Mouse (Mus musculus) layer of hippocampus, adult 9-11 months (tissue): ENCODE results near the gene Lancl2.

Source experiments
- DNase-seq: peaks from one replicate; pipeline ENCODE4 v3.0.0; 2022

Gene Lancl2

DNA sequence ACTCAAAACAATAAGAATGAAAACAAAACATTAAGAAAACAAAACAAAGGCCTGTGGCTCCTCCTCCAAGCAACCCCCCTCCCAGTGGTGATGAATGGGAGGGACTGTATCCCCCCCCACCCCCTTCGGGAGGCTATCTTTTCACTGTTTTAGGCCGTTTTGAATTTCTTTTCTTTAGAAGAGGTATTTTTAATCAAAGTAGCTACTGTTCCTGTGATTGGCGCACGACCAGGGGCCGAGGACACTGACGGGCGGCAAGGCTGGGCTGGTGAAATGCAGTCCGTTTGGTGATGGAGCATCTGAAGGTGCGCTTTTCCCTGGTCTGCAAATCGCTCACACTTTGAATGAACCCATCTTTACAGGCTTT, at the start of gene Lancl2:
TSS of gene Lancl2 (plus strand) at position 165 of the 367 bp plus-strand sequence.
- DNase-seq: peak; percentile 24

DNA sequence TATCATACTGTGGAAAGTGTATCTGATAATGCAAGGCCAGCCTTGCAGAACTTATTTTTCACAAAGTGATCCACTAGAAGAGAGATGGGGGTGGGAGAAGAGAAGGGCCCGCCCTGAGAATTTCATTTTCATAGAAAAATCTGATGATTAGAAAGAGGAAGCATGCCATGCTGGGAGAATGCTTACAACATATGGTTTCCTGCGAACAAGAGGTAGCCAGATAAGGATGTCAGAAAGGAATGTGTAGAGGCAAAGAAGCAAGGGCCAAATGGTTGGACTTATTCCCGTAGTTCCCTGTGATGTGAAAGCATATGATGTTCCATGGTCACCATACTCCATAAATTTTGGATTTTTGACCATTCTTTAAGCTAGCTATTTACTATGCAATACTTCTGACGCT, 41.0 kb upstream of the Lancl2 start:
- DNase-seq: no peak

DNA sequence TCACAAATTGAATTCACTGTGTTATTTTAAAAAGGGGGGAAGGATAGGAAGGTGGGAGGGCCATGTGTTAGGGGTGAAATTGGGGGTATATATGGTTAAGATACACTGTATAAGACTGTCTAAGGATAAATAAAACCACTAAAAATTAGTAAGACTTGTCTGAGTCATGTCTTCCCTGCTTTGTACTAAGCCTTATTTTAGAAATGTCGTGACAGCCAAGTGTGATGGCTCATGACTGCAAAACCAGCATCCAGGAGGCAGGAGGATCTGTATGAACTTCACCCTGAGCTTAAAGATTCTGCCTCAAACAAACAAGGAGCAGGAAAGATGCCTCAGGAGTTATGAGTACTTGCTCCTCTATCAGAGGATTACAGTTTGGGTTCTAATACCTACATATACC, 18.2 kb upstream of the Lancl2 start:
- no peak for DNase-seq

DNA sequence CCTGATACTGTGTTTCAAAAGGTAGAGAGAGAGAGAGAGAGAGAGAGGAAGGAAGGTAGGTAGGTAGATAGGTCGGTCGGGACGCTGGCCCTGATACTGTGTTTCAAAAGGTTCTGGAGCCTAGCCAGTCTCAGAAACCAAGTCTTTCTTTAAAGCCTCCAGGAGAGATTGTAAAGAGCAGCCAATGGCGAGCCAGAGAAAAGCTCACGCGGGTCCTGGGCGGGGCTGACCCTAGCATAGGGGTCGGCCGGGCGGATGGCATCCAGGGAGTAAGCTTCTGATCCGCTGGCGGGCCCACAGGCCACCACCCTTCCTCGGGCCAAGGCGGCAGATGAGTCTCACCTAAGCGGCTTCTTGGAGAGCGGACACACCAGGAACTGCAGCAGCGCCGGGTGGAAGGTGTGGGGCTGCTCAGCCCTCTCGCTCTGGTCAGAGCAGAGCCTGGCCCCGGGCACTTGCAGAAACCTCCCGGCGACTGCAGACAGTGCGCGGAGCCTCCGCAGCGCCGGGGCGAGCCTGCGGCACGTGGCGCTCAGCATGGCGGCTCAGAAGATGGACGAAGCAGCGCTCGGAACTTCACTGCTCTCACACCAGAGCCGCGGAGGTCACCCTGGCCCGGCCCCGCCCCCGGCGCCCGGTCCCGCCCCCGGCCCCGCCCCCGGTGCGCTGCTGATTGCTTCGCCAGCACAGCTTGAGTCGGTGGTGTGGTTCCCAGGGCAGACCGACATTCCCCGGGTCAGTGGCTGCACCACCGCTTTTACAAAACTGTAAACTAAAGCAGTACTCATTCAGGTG, 10.7 kb upstream of the Lancl2 start, which contains the start of gene Pyurf:
TSS of gene Pyurf (minus strand) at position 612 of the 795 bp plus-strand sequence.
- DNase-seq: peak; percentile 83

DNA sequence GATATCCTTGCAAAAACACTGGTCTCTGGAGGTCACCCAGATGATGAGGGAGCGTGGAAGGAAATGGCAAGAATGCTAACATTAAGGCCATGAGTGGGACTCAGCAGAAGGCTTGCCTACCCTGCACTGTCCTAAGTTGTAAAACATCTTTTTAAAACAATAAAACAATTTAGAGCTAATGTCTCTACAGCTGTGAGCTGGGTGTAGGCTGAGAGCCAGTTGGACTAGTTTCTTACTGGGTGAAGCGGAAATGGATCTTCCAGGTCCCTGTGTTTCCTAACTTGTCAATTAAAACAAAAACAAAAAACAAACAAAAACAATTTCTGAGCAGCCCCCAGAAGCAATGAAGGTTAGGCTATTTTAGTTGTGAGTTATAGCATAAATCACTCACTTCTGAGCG, 9.2 kb upstream of the Lancl2 start:
- no peak for DNase-seq

DNA sequence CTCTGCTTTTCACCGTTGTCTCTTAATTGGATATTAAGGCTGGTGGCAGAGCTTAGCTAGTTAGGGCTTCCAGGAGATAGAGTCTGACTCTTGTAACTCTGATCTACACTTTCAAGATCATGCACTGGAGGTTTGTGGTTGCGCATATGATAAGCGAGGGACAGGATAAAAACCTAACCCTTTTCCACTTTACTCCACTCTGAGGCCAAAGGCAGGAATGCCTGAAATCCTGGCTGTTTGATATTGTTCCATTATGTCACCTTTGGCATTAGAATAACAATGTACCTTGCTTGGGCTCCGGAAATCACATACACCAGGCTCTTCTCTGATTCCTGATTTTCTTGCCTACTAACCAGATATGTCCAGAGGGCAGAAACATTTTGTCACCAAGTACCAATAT, 654 bp upstream of the Lancl2 start:
- DNase-seq: no peak

DNA sequence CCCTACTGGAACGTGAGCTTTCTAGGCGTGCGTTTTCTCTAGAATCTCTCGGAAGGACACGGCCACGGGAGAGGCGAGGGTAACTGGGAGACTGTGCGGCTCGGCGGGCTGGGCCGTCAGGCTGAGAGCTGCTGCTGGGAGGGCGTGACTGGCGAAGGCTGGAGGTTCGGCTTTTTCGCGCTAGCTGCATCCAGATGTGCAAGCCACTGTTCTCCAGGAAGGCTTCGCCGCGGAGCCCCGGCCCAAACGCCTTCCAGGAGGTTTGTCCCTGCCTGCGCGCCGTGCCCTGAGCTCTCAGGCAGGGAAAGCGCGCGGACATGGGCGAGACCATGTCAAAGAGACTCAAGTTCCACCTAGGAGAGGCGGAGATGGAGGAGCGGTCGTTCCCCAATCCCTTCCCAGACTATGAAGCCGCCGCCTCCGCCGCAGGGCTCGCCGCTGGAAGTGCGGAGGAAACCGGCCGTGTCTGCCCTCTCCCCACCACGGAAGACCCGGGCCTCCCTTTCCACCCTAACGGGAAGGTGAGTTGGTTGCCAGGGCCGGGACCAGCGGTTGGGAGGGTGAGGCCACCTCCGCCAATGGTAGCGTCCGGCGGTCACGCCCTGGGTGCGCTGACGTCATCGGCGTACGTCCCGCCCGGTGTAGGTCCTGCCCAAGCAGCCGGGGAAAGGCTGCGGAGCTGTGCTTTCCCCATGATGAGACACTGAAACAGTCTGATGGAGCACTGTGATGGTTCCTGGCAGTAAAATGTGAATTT, 581 bp downstream of the Lancl2 start:
- DNase-seq: peak; percentile 94

DNA sequence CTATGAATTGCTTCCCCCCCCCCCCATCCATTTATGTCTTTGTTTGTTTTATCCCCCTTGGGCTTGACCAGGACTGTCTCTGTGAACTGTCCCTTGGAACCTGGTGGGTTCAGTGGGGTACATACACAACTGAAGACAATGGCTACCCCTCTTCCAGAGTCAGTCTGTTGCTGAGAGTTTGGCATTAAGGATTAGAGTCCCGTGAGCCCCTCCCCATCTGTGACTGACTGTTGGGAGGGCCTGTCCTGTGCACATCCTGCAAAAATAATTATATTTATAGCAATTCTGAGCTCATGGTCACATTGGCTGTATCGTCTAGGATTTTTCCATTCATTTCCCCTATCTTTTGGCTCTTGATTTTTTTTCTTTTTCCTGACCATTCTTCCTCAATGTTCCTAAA, 1.4 kb downstream of the Lancl2 start:
- peak; percentile 27 for DNase-seq

DNA sequence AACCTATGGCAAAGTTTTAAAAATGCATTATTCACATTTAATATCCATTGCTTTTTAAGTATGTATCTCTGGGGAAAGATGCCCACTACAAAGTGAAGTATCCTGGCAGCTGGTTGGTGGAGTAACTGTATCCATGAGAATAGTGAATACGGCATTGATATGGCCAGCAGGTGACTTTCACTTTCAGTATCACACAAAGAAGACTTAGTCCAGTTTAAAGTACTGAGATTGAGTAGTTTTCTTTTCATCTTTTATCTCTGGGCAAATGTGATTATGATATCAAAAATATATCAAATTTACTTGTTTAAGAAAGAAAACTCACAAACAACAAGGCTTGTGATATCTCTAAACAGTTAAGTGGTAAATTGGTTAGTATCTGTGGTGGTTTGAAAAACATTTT, 4.4 kb downstream of the Lancl2 start:
- DNase-seq: no peak

DNA sequence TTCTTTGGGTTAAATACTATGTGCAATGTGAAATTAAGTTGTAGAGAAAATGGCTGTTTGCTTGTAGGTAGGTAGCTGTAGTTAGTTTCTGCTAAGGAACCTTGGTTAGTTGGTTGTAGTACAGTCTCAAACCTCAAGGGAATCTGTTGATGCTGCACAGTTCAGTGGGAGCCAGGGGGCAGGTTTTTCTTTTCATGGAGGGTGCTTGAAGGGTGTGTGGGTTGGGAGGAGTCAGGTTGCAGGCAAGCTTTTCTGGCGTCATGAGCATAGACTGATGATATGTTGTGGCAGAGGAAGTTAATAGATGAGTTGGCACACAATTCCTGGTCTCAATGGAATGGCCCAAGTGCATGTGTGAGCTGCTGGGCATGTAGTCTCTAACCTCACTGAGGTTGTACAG, 9.4 kb downstream of the Lancl2 start:
- DNase-seq: no peak

DNA sequence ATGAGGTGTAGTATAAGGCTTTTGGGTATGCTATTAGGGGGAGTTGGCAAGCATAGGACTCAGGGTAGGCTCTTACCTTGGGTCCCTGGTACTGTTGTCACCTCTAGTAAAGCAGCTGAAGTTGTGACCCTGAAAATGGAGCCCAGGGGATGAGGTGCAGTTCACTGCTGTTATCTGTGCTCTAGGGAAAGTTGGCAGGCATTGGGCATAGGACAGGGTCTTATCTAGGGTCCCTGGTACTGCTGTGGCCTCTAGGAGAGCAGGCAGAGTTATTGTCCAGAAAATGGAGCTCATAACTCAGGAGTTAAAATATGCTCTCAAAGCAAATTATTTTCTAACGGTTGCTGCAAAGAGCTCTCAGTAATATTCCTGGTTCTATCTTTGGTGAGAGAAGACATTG, 19.0 kb downstream of the Lancl2 start:
- no peak for DNase-seq

DNA sequence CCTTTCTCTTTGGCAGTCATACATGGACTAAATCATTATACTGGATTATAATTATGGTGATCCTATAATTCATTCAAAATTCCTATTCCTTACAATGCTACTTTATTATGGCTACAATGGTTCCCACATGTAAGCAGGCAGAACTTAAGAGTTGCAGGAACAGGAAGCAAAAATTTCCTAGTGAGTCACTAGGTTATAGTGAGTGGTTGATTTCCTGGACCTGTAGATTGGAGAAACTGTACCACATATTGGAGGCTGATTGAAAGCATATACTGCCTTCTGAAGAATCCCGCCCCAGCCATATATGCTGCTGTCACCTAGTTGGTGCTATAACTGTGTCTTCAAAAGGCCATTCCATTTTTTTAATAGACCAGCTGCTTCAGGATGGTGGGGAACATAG, 40.4 kb downstream of the Lancl2 start:
- DNase-seq: no peak

DNA sequence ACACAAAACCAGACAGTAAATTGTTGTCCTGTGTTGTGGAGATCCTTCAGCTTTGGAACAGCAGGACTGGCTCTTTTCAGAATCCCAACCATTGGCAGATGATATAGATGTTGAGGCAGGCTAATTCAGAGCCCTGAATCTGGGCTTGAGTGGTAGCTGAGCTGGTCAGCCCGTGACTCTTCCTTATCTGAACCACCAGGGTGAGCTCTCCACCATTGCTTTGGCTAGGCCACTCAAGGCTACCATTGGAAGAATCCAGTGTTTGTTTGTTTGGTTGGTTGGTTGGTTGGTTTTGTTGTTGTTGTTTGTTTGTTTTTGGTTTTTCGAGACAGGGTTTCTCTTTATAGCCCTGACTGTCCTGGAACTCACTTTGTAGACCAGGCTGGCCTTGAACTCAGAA, 41.0 kb downstream of the Lancl2 start:
- DNase-seq: no peak

DNA sequence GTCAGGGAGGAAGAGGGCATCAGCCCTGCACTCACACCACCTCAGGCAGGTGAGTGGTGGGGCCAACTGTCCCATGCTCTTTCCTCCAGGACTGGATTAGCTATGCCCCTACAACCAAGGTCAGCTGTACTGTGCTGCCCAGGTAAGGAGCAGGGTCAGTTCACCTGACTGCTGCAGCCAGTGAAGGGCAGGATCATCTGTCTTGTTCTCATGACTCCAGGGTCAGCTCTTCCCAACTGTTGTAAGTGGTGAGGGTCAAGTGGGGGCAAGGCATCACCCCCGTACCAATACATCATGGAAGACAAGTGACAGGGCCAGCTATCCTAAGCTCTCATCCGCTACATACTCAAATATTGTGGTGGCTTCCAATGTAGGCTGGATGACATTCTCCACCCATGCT, 41.8 kb downstream of the Lancl2 start:
- no peak for DNase-seq

DNA sequence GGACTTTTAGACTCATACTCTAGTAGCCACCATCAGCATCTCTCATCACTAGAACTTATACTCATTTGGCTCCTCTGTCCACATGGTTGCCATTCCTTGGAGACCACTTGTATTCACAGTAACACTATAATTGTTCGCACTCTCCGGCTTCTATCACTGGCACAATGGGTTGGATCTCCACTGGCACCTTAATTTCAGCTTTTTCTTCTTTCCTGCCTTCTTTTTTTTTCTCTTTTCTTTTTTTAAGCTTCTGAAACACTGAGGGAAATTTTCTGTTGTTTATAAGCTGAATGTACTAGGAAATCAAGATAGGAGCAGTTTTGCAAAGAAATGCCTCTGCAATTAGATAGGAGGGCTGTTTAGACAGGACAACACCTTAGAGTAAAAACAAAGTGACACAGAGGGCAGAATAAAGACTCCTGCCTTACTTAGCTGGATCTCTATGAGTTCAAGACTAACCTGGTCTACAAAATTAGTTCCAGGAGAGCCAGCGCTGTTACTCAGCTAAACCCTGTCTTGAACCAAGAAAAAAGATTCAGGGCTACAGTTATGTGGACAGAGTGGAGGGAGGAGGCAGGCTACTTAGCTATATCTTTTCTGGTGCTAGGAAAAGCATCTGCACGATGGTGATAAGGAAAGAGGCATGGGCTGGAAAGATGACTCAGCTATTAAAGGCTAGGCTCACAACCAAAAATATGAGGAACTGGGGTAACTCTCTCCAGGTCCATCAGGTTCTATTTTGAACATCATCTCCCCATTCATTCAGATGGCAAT, 42.8 kb downstream of the Lancl2 start:
- no peak for DNase-seq

DNA sequence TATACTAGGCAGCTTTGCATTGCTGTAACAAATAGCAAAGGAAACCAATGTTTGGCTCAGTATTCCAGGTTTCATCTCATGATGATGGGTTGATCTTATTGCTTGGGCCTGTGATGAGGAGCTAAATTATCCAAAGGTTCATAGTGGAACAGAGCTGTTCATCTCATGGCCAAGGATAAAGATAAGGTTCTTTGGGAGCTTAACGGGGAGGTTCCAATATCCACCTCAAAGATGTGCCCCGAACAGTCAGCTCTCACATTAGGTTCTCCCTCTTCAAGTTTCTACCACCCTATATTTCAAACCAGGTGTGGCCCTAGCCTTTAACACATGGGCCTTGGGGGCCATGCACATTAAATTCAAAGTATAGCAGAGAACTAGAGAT, 43.4 kb downstream of the Lancl2 start:
- no peak for DNase-seq

DNA sequence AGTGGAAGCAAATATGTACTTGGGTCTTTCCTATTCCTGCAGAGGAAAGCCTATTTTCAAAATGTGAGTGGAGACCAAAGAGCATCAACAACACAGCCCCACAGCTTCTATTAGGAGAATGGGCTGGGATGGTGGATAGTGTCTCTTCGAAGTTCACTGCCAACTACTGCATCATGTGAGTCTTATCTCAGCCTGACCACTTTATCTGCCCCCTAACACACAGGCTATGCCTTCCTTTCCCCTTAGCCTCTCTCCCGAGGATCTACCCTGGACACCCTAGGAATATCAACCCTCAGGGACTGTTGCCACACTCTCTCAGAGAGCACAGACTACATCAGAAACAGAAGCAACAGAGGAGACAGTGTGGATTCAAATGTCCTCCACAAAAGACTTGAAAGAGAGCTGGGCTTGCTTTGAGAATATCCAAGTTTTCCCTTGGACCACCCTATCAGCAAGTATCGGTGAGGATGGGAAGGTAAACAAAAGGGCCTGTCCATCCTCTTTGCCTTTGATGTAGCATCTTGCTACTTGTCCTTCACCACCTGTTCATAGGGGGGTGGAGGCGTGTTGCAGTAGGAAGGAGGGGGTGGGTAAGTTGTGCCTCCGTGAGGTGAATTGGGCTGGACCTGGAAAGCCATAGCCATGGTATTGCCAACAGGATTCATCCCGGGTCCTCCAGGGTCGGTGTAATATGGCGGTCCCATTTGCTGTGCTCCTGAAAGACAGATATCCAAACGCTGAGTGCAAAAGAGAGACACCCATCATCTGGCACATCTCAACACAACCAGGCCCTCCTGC, 51.8 kb downstream of the Lancl2 start:
- no peak for DNase-seq

DNA sequence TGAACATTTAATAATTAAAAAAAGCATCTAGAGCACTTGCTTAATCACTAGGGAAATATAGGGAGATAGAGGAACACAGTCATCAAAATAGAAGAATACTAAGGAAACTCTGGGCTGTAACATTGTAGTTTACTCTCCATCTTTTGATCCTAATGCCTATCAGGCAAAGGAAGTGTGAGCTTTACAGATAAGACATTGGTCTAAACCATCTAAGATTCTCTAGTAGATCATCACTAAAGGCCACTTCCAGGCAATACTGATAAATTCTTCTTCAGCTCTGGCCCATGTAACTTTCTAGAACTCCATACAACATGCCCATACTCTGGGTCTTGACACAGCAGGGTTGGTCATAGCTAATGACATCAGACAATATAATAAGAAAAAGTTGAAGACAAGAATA, 60.7 kb downstream of the Lancl2 start:
- DNase-seq: no peak

DNA sequence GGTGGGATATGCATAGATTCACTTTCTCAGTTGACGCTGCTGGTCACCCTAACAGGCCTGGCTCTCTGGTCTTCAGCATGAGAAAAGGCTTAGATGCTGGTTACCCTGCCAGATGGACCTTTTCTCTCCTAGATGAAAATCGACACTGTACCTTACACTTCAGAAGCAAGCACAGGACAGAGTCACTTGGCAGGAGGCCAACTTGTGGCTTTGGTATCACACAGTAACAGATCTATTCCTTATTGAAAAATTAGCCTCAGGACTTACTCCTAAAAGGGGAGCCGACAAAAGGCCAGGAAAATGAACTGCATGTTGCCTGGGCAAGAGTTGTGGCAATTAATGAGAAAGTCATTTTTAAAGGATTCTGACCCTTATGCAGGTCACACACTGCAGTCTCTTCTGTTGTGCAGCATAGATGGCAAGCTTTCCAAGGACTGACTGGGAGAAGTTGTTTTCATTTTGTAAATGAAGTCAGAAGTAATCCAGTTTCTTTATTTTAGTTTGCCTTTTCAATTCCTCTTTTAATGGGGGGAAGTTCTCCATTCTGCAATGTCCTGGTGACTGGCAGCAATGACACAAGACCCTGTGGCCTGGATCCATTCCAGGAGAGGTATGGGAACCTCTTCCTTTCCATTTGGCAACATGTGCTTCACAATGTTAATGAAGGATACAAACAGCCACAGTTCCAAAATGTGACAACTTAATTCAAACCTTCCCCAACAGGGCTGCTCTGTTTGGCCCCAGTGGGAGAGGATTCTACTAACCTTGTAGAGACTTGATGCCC, 62.9 kb downstream of the Lancl2 start:
- DNase-seq: peak; percentile 51

DNA sequence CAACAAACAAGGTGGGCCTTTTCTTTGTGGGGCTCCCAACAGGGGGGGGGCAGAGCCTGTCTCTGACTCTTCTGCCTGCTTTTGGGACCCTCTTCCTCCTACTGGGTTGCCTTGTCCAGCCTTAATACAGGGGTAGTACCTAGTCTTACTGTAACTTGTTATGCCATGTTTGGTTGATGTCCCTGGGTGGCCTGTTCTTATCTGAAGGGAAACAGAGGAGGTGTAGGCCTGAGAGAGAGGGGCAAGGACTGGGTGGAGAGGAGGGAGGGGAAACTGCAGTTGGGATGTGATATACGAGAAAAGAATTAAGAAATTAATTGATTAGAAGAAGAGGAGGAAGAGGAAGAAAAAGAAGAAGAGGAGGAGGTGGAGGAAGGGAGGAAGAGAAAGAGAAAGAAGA, 63.9 kb downstream of the Lancl2 start:
- DNase-seq: no peak

DNA sequence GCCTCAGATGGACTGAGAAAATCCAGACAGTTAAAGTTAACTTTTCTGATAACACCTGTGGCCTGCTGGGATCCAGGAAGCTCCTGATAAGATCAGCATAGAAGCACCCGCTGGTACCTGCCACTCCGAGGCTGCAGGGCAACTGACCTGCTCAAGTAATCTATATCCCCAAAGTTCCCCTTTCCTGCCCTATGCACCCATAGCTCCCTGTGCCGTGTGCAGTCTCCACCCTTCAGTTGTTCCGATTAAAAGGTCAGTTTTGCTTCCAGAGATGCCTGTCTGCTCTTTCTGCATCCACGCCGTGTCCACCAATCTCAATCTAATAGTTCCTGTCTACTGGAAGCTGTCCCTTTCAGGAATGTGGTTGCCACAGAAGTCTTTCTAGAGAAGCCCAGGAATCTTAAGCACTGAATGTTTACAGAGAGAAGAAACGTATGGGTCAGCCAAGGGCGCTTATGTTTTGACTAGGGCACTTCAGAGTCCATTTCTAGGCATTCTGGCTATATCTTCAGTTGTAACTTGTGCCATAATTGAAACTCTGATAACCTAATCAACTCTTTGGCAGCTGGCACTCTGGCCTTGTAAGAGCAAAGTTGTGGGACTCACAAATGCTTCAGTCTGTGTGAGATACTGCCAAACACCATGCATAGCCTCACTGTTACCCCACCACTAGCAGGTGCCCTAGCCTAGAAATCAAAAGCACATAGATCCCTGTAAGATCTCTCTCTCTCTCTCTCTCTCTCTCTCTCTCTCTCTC, 65.0 kb downstream of the Lancl2 start:
- DNase-seq: no peak
